26 mouse cellular contexts compared by ENCODE assay signal in genomic region chr13:30050745-30051508, GRCm38 (mm10).
DNase-seq lines count a peak whose midpoint lies in the region; ATAC-seq lines count a peak whose summit lies in the region.
"Had no signal": no experiment of that assay in that cellular context is flagged by ENCODE, and none has a peak within 500 bp of the region (broad histone marks: within the 10 kb centered on the region; RNA-seq: fewer than 3 reads in every experiment).

No protein-coding gene starts in this region.

- intact Hi-C loops in left cerebral cortex, postnatal 14 days (cut with DNase I) = no loop called here

- no peak overlapping the region for H3K9ac ChIP-seq in midbrain, embryonic 11.5 days (ENCODE audit: low read length)
- no peak overlapping the region for H3K9ac ChIP-seq in lung, embryonic 16.5 days (ENCODE audit: low read length)
- H3K9ac ChIP-seq in hindbrain, embryonic 13.5 days = no peak overlapping the region
- H3K9ac ChIP-seq: embryonic facial prominence, embryonic 12.5 days; heart, embryonic 12.5 days; hindbrain, embryonic 15.5 days; limb, embryonic 15.5 days; liver, embryonic 15.5 days; neural tube, embryonic 13.5 days had no signal

- H3K27me3 ChIP-seq in midbrain, embryonic 11.5 days (ENCODE audit: control insufficient read depth, insufficient read depth, low read length) = no peaks in the 10 kb centered on the region
- H3K27me3 ChIP-seq in midbrain, embryonic 10.5 days (ENCODE audit: low read depth, poor library complexity, severe bottlenecking) = no peaks in the 10 kb centered on the region
- no peaks in the 10 kb centered on the region for H3K27me3 ChIP-seq in lung, embryonic 16.5 days (ENCODE audit: control insufficient read depth, insufficient read depth, low read depth, low read length)
- no peaks in the 10 kb centered on the region for H3K27me3 ChIP-seq in hindbrain, embryonic 13.5 days
- H3K27me3 ChIP-seq: embryonic facial prominence, embryonic 12.5 days; heart, embryonic 12.5 days; hindbrain, embryonic 15.5 days; limb, embryonic 15.5 days; liver, embryonic 15.5 days; neural tube, embryonic 13.5 days had no signal

- peak; percentile 9; the same call in 1 of the 2 replicates for ATAC-seq in frontal cortex, adult (ENCODE audit: low TSS enrichment)
- no peak for ATAC-seq in midbrain, embryonic 11.5 days (ENCODE audit: low FRiP score)
- ATAC-seq in lung, embryonic 16.5 days (ENCODE audit: low read depth) = peak; percentile 83
- ATAC-seq in hindbrain, embryonic 13.5 days (ENCODE audit: low FRiP score) = no peak
- ATAC-seq: CD4-positive, CD25-positive, alpha-beta regulatory T cell, adult 4 months; inflammation-experienced regulatory T-cells, adult 6 months had no signal

- no peaks in the 10 kb centered on the region for H3K4me1 ChIP-seq in midbrain, embryonic 11.5 days (ENCODE audit: control insufficient read depth, insufficient read depth, low read length)
- H3K4me1 ChIP-seq in midbrain, embryonic 10.5 days = peaks cover 3% of the 10 kb centered on the region; the same call in 1 of the 2 replicates
- peaks cover 18% of the 10 kb centered on the region for H3K4me1 ChIP-seq in lung, embryonic 16.5 days (replicated peaks; ENCODE audit: control insufficient read depth, insufficient read depth, low read length)
- H3K4me1 ChIP-seq in hindbrain, embryonic 13.5 days (replicated peaks) = no peaks in the 10 kb centered on the region
- H3K4me1 ChIP-seq: hindbrain, embryonic 15.5 days; limb, embryonic 15.5 days; liver, embryonic 15.5 days had no signal

- no peaks in the 10 kb centered on the region for H3K9me3 ChIP-seq in midbrain, embryonic 11.5 days (ENCODE audit: control insufficient read depth, low read length)
- no peaks in the 10 kb centered on the region for H3K9me3 ChIP-seq in midbrain, embryonic 10.5 days (replicated peaks)
- no peaks in the 10 kb centered on the region for H3K9me3 ChIP-seq in lung, embryonic 16.5 days (ENCODE audit: control insufficient read depth, low read length)
- no peaks in the 10 kb centered on the region for H3K9me3 ChIP-seq in hindbrain, embryonic 13.5 days
- H3K9me3 ChIP-seq: embryonic facial prominence, embryonic 12.5 days; heart, embryonic 12.5 days; hindbrain, embryonic 15.5 days; limb, embryonic 10.5 days; limb, embryonic 15.5 days; liver, embryonic 15.5 days; neural tube, embryonic 13.5 days had no signal

- H3K4me2 ChIP-seq in midbrain, embryonic 11.5 days = no peak overlapping the region
- no peak overlapping the region for H3K4me2 ChIP-seq in lung, embryonic 16.5 days (ENCODE audit: low read depth, low read length)
- H3K4me2 ChIP-seq in hindbrain, embryonic 13.5 days = no peak overlapping the region
- H3K4me2 ChIP-seq: embryonic facial prominence, embryonic 12.5 days; heart, embryonic 12.5 days; hindbrain, embryonic 15.5 days; limb, embryonic 15.5 days; liver, embryonic 15.5 days; neural tube, embryonic 13.5 days had no signal

- no peak for DNase-seq in frontal cortex, postnatal 25 days (ENCODE audit: low spot score in 2 of 2)
- peak; percentile 59 for DNase-seq in midbrain, embryonic 11.5 days (ENCODE audit: low spot score, missing footprints)
- no peak for DNase-seq in midbrain, embryonic 10.5 days (ENCODE audit: low spot score)
- peak; percentile 18 for DNase-seq in lung, postnatal 36 days
- no peak for DNase-seq in left cerebral cortex, postnatal 14 days (ENCODE audit: low spot score in 2 of 2)
- DNase-seq: adrenal gland, postnatal 25 days; cerebellum, adult 18-20 months; gastrocnemius, postnatal 25 days; heart, adult 2 months; kidney, adult 11 months; thymus, adult 2 months; thymus, postnatal 4 days had no signal

- H3K4me3 ChIP-seq in midbrain, embryonic 11.5 days (ENCODE audit: low read depth, low read length) = no peak overlapping the region
- no peak overlapping the region for H3K4me3 ChIP-seq in midbrain, embryonic 10.5 days
- no peak overlapping the region for H3K4me3 ChIP-seq in lung, embryonic 16.5 days (ENCODE audit: low read length)
- H3K4me3 ChIP-seq in hindbrain, embryonic 13.5 days = no peak overlapping the region
- H3K4me3 ChIP-seq: embryonic facial prominence, embryonic 12.5 days; heart, adult 2 months; heart, embryonic 12.5 days; hindbrain, embryonic 15.5 days; layer of hippocampus, adult 2 months; left cerebral cortex, adult 2 months; limb, embryonic 10.5 days; limb, embryonic 15.5 days; liver, embryonic 15.5 days; neural tube, embryonic 13.5 days had no signal

- no peak overlapping the region for H3K27ac ChIP-seq in midbrain, embryonic 11.5 days (ENCODE audit: low read depth, low read length)
- no peak overlapping the region for H3K27ac ChIP-seq in midbrain, embryonic 10.5 days (replicated peaks)
- H3K27ac ChIP-seq in lung, embryonic 16.5 days (ENCODE audit: low read length) = peak overlapping the region; percentile 27
- H3K27ac ChIP-seq in hindbrain, embryonic 13.5 days = no peak overlapping the region
- H3K27ac ChIP-seq: embryonic facial prominence, embryonic 12.5 days; heart, adult 2 months; hindbrain, embryonic 15.5 days; layer of hippocampus, adult 2 months; left cerebral cortex, adult 2 months; limb, embryonic 10.5 days; limb, embryonic 15.5 days; liver, embryonic 15.5 days; neural tube, embryonic 13.5 days had no signal

- 82% methylated on average over 9 of the region's 9 CpGs for WGBS in midbrain, embryonic 11.5 days
- WGBS in midbrain, embryonic 10.5 days = 88% methylated on average over 9 of the region's 9 CpGs
- 41% methylated on average over 9 of the region's 9 CpGs for WGBS in lung, embryonic 16.5 days
- 88% methylated on average over 9 of the region's 9 CpGs for WGBS in hindbrain, embryonic 13.5 days

- H3K36me3 ChIP-seq in midbrain, embryonic 11.5 days (ENCODE audit: control insufficient read depth, insufficient read depth, low read length) = no peaks in the 10 kb centered on the region
- H3K36me3 ChIP-seq in midbrain, embryonic 10.5 days = no peaks in the 10 kb centered on the region
- no peaks in the 10 kb centered on the region for H3K36me3 ChIP-seq in lung, embryonic 16.5 days (ENCODE audit: control insufficient read depth, insufficient read depth, low read length)
- H3K36me3 ChIP-seq in hindbrain, embryonic 13.5 days = no peaks in the 10 kb centered on the region
- H3K36me3 ChIP-seq: embryonic facial prominence, embryonic 12.5 days; heart, embryonic 12.5 days; hindbrain, embryonic 15.5 days; limb, embryonic 10.5 days; limb, embryonic 15.5 days; liver, embryonic 15.5 days; neural tube, embryonic 13.5 days had no signal

Comparison
In these comparisons a context has a peak if more than half of its experiments do, and no peak if none do; other contexts are left out.
1. DNase-seq: peak in midbrain, embryonic 11.5 days (single experiment) and lung, postnatal 36 days (single experiment); none in frontal cortex, postnatal 25 days (0 of 2), midbrain, embryonic 10.5 days (single experiment) and left cerebral cortex, postnatal 14 days (0 of 2).
2. ATAC-seq: peak in frontal cortex, adult (single experiment) and lung, embryonic 16.5 days (single experiment); none in midbrain, embryonic 11.5 days (single experiment) and hindbrain, embryonic 13.5 days (single experiment).